Mouse (Mus musculus): Measurements from ENCODE around the gene Brd3. TPM values are rescaled to one million over a fixed set of nuclear protein-coding genes. Genes with fewer than 3 reads are reported as not detected.
A peak's percentile ranks its signal among the peaks of the same experiment; 100 is the strongest.

The Brd3 gene
- polyA plus RNA-seq, 1 experiment from 2014 or later, result 126 TPM

- ATAC-seq (ENCODE audit: insufficient read depth) (no peak), DNase-seq (no peak)
- no peak for TF ChIP-seq CTCF (IDR thresholded peaks at IDR 0.05; ENCODE audit: low read depth)
- no peaks in the 10 kb centered on the region for H3K36me3 ChIP-seq (ENCODE audit: insufficient read depth)
- no peaks in the 10 kb centered on the region for H3K9me3 ChIP-seq (ENCODE audit: low read depth, low read length)
- no peak overlapping the region for H3K4me3 ChIP-seq (ENCODE audit: low read depth, low read length)
- peaks cover 23% of the 10 kb centered on the region for H3K4me1 ChIP-seq (ENCODE audit: insufficient read depth)
- 0 out of 2 replicates have a peak overlapping the region, but pooled peaks have one; percentile 9 for H3K27ac ChIP-seq (ENCODE audit: low read depth)
- no peak overlapping the region for H3K4me2 ChIP-seq
- no peak overlapping the region for H3K9ac ChIP-seq
- 50% methylated on average over 5 of the region's 5 CpGs for WGBS
- no peaks in the 10 kb centered on the region for H3K27me3 ChIP-seq (ENCODE audit: insufficient read depth, low read length)
Observed at GRCm38 (mm10) chr2:27405094-27405884, 102.2 kb downstream of the Brd3 start.

- Histone ChIP-seq H3K4me2 (no peak overlapping the region), H3K4me3 (ENCODE audit: low read depth, low read length) (no peak overlapping the region), H3K4me1 (ENCODE audit: insufficient read depth) (peaks cover 23% of the 10 kb centered on the region), H3K9ac (no peak overlapping the region), H3K36me3 (ENCODE audit: insufficient read depth) (no peaks in the 10 kb centered on the region), H3K27ac (ENCODE audit: low read depth) (0 out of 2 replicates have a peak overlapping the region, but pooled peaks have one; percentile 9), H3K9me3 (ENCODE audit: low read depth, low read length) (no peaks in the 10 kb centered on the region), H3K27me3 (ENCODE audit: insufficient read depth, low read length) (no peaks in the 10 kb centered on the region)
- 41% methylated on average over 6 of the region's 6 CpGs for WGBS
- DNase-seq, result no peak
- ATAC-seq (ENCODE audit: insufficient read depth), result no peak; the same call in 1 of the 2 replicates
- no peak for TF ChIP-seq CTCF (IDR thresholded peaks at IDR 0.05; ENCODE audit: low read depth)
Observed at GRCm38 (mm10) chr2:27404375-27405093, 102.9 kb downstream of the Brd3 start.

GRCm38 (mm10) chr2:27401544-27401943, 105.9 kb downstream of the Brd3 start:
- no peak for DNase-seq
- H3K27ac ChIP-seq (ENCODE audit: low read depth), result no peak overlapping the region
- H3K4me2 ChIP-seq, result no peak overlapping the region
- ATAC-seq (ENCODE audit: insufficient read depth), result no peak
- peaks cover 3% of the 10 kb centered on the region; the same call in 1 of the 2 replicates for H3K9me3 ChIP-seq (ENCODE audit: low read depth, low read length)
- no peak for TF ChIP-seq CTCF (IDR thresholded peaks at IDR 0.05; ENCODE audit: low read depth)
- no peak overlapping the region for H3K4me3 ChIP-seq (ENCODE audit: low read depth, low read length)
- 76% methylated on average over 2 of the region's 2 CpGs for WGBS
- no peak overlapping the region for H3K9ac ChIP-seq
- peaks cover 25% of the 10 kb centered on the region for H3K4me1 ChIP-seq (ENCODE audit: insufficient read depth)
- no peaks in the 10 kb centered on the region for H3K36me3 ChIP-seq (ENCODE audit: insufficient read depth)
- H3K27me3 ChIP-seq (ENCODE audit: insufficient read depth, low read length), result no peaks in the 10 kb centered on the region

- Histone ChIP-seq H3K27me3 (ENCODE audit: insufficient read depth, low read length) (no peaks in the 10 kb centered on the region), H3K9ac (no peak overlapping the region), H3K27ac (ENCODE audit: low read depth) (no peak overlapping the region), H3K9me3 (ENCODE audit: low read depth, low read length) (peaks cover 3% of the 10 kb centered on the region; the same call in 1 of the 2 replicates), H3K4me1 (ENCODE audit: insufficient read depth) (peaks cover 18% of the 10 kb centered on the region), H3K36me3 (ENCODE audit: insufficient read depth) (no peaks in the 10 kb centered on the region), H3K4me2 (no peak overlapping the region), H3K4me3 (ENCODE audit: low read depth, low read length) (no peak overlapping the region)
- DNase-seq (no peak), ATAC-seq (ENCODE audit: insufficient read depth) (no peak)
- WGBS, result 92% methylated on average over 2 of the region's 2 CpGs
- no peak for TF ChIP-seq CTCF (IDR thresholded peaks at IDR 0.05; ENCODE audit: low read depth)
Observed at GRCm38 (mm10) chr2:27400083-27400482, 107.4 kb downstream of the Brd3 start.

GRCm38 (mm10) chr2:27396656-27397440, 110.6 kb downstream of the Brd3 start:
- Histone ChIP-seq H3K4me3 (ENCODE audit: low read depth, low read length) (no peak overlapping the region), H3K9me3 (ENCODE audit: low read depth, low read length) (peaks cover 3% of the 10 kb centered on the region; the same call in 1 of the 2 replicates), H3K4me1 (ENCODE audit: insufficient read depth) (0 out of 2 replicates have a peak, but pooled peaks cover 5% of the 10 kb centered on the region), H3K27me3 (ENCODE audit: insufficient read depth, low read length) (no peaks in the 10 kb centered on the region), H3K9ac (no peak overlapping the region), H3K27ac (ENCODE audit: low read depth) (no peak overlapping the region), H3K4me2 (no peak overlapping the region), H3K36me3 (ENCODE audit: insufficient read depth) (no peaks in the 10 kb centered on the region)
- WGBS, result 57% methylated on average over 17 of the region's 17 CpGs
- no peak for DNase-seq
- TF ChIP-seq CTCF (IDR thresholded peaks at IDR 0.05; ENCODE audit: low read depth), result no peak
- ATAC-seq (ENCODE audit: insufficient read depth), result no peak

Small RNA genes lying within 50 kb of the gene (microRNA-seq; reads per million reads assigned to microRNA genes)
- gene Gm24049 (ENCODE audit: borderline number of aligned reads), result not detected
- gene Mir7578 (ENCODE audit: borderline number of aligned reads), result not detected

Other genes starting within 250 kb of the Brd3 start
- gene Vav2, start 80.6 kb downstream of the Brd3 start, polyA plus RNA-seq (2014; fragmentation: Nextera tagmentation; extraction: Ambion mirVana), result 8.6 and 8.8 TPM in 2 replicates
- gene Brd3os, start 65.3 kb downstream of the Brd3 start, polyA plus RNA-seq (2014; fragmentation: Nextera tagmentation; extraction: Ambion mirVana), result 7.0 and 8.1 TPM in 2 replicates
- 63.6 and 71.3 TPM in 2 replicates for gene Wdr5, start 7.5 kb upstream of the Brd3 start, polyA plus RNA-seq (2014; fragmentation: Nextera tagmentation; extraction: Ambion mirVana)
- gene Rxra, start 168.8 kb upstream of the Brd3 start, polyA plus RNA-seq (2014; fragmentation: Nextera tagmentation; extraction: Ambion mirVana), result 9.1 and 10.3 TPM in 2 replicates

Measured in lung, embryonic 14.5 days (tissue).